Mouse (Mus musculus) limb, embryonic 14.5 days (tissue): Measurements from ENCODE around the gene Cma2. TPM values are rescaled to one million over a fixed set of nuclear protein-coding genes. Genes with fewer than 3 reads are reported as not detected.
"Not testable (repeated sequence)": the region's sequence is repeated elsewhere in the genome, so short reads cannot be mapped to it uniquely, and the experiment has no call there.

Experiments used
- ATAC-seq: fragments of 200-750 bp; cut with Nextera tagmentation; 2 replicates; pipeline ENCODE4 v1.8.0; 2017; ENCODE audit warnings: low read depth, moderate number of reproducible peaks, moderate TSS enrichment; ENCODE audit not compliant: low FRiP score
- DNase-seq: peaks from one replicate; pipeline ENCODE4 v3.0.0-alpha.2; 2015; ENCODE audit warnings: low spot score
- H3K27ac ChIP-seq: fragments of 300-500 bp; sonication (generic); replicated peaks from 2 replicates; pipeline ENCODE4 v1.5.1; 2014; ENCODE audit warnings: low read depth, mild to moderate bottlenecking, low read length, moderate library complexity, mixed read lengths
- H3K27me3 ChIP-seq: fragments of 300-500 bp; sonication (generic); 2 replicates; pipeline ENCODE4 v1.6.1; 2014; ENCODE audit warnings: low read length, mixed read lengths; ENCODE audit not compliant: control insufficient read depth, insufficient read depth
- H3K36me3 ChIP-seq: fragments of 300-500 bp; sonication (generic); 2 replicates; pipeline ENCODE4 v1.6.1; 2014; ENCODE audit warnings: mild to moderate bottlenecking, low read length, moderate library complexity, mixed read lengths; ENCODE audit not compliant: control insufficient read depth, insufficient read depth
- H3K4me1 ChIP-seq: fragments of 300-500 bp; sonication (generic); 2 replicates; pipeline ENCODE4 v1.6.1; 2014; ENCODE audit warnings: antibody characterized with exemption, low read length, mixed read lengths; ENCODE audit not compliant: control insufficient read depth, insufficient read depth
- H3K4me2 ChIP-seq: fragments of 300-500 bp; sonication (generic); replicated peaks from 2 replicates; pipeline ENCODE4 v1.6.1; 2014; ENCODE audit warnings: low read depth, mild to moderate bottlenecking, low read length, moderate library complexity; ENCODE audit not compliant: severe bottlenecking
- H3K4me3 ChIP-seq: fragments of 300-500 bp; sonication (generic); replicated peaks from 2 replicates; pipeline ENCODE4 v1.5.1; 2014; ENCODE audit warnings: low read length
- H3K9ac ChIP-seq: fragments of 300-500 bp; sonication (generic); 2 replicates; pipeline ENCODE4 v1.6.1; 2014; ENCODE audit warnings: mild to moderate bottlenecking, low read depth, low read length, moderate library complexity; ENCODE audit not compliant: severe bottlenecking
- H3K9me3 ChIP-seq: fragments of 300-500 bp; sonication (generic); 2 replicates; pipeline ENCODE4 v1.6.1; 2016; ENCODE audit warnings: low read length; ENCODE audit not compliant: control insufficient read depth
- POLR2A ChIP-seq: fragments of 200-500 bp; IDR thresholded peaks from 2 replicates; pipeline ENCODE4 v1.8.0; 2012; ENCODE audit warnings: inconsistent platforms, mild to moderate bottlenecking, moderate library complexity, borderline replicate concordance; ENCODE audit not compliant: insufficient read depth, insufficient read length; ENCODE audit errors: extremely low read depth
- WGBS: fragments of 180-500 bp; shearing (Covaris S2); extraction: QIAGEN DNeasy Blood & Tissue Kit; methylation state at CpG from one replicate; pipeline ENCODE4 v1.1.7; 2014; 5-methylcytosine and 5-hydroxymethylcytosine counted together
- polyA plus RNA-seq, 2 experiments: library from polyadenylated mRNA; depleted of rRNA in 1 of 2; stranded (reverse) in 1 of 2; unstranded in 1 of 2; fragments of >200 nt; fragmentation: Nextera tagmentation in 1 of 2; extraction: Ambion mirVana in 1 of 2; gene quantifications; 2 replicates each; pipeline versions ENCODE4 v1.2.1 to v1.2.3; 2012 to 2014

Cma2 gene
- polyA plus RNA-seq, 2 experiments, result 0.39 to 0.50 TPM

DNA sequence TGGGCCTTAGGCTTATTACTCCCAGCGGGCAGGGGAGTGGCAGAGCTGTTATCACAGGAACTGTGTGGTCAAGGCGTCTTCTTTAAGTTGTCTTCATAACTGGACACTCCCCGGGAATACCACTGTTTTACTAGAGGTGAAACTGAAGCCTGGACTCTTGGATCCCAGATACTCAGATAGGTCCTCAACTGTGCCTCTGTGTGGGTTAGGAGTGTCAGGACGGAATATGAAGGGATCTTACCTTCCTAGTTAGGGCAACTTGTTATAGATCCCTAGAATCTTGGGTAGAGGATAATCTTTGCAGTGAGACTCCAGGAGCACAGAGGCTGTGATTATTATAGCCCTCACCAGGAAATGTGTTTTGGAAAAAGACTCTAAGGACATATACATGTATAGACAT lies 6.2 kb upstream of the Cma2 start, which contains the start of gene Cma1:
Gene Cma1 (minus strand): TSS at position 101 of the 400 bp plus-strand sequence.
- 82% methylated on average over 4 of the region's 4 CpGs for WGBS
- no peak for ATAC-seq
- no peak within 1 kb of the TSS for H3K4me3 ChIP-seq

GRCm38 (mm10) chr14:55946269-55946969 lies 4.4 kb upstream of the Cma2 start:
- Histone ChIP-seq H3K36me3 (no peaks in the 10 kb centered on the region), H3K4me3 (no peak overlapping the region), H3K27ac (no peak overlapping the region), H3K9me3 (no peaks in the 10 kb centered on the region), H3K9ac (no peak overlapping the region), H3K4me1 (no peaks in the 10 kb centered on the region), H3K27me3 (no peaks in the 10 kb centered on the region), H3K4me2 (no peak overlapping the region)
- DNase-seq (no peak), ATAC-seq (no peak)
- 72% methylated on average over 2 of the region's 2 CpGs for WGBS
- no peak for TF ChIP-seq POLR2A

More for the DNA sequence above, 6.2 kb upstream of the Cma2 start, which contains the start of gene Cma1:
- Histone ChIP-seq H3K9ac (no peak within 1 kb of the TSS), H3K27ac (no peak within 1 kb of the TSS), H3K4me1 (no peaks in the 10 kb centered on the region), H3K9me3 (no peaks in the 10 kb centered on the region), H3K36me3 (no peaks in the 10 kb centered on the region), H3K27me3 (no peaks in the 10 kb centered on the region), H3K4me2 (no peak within 1 kb of the TSS)
- no peak for DNase-seq
- no peak for TF ChIP-seq POLR2A

- Histone ChIP-seq H3K4me3 (no peak overlapping the region), H3K4me1 (no peaks in the 10 kb centered on the region), H3K9me3 (no peaks in the 10 kb centered on the region), H3K27ac (no peak overlapping the region), H3K4me2 (no peak overlapping the region), H3K27me3 (no peaks in the 10 kb centered on the region), H3K36me3 (no peaks in the 10 kb centered on the region), H3K9ac (no peak overlapping the region)
- WGBS, result 5% methylated on average over 1 of the region's 1 CpGs
- no peak for DNase-seq
- TF ChIP-seq POLR2A, result no peak
- no peak for ATAC-seq
These were observed 12.5 kb downstream of the Cma2 start for GRCm38 (mm10) chr14:55963263-55963662.

DNA sequence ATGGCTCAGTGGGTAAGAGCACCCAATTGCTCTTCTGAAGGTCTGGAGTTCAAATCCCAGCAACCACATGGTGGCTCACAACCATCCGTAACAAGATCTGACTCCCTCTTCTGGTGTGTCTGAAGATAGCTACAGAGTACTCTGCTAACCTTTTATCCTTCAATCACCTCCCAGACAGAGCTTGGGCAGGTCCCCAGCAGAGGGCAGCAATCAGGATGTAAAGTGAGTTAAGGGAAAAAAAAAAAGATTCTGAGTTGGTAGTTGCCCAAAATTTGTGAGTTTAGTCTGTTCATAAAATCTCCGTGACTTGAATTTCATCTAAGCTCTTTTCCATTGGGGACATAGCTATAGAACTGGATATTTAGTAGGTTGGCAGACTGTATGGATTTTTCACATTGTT lies 13.1 kb downstream of the Cma2 start:
- WGBS, result 38% methylated on average over 2 of the region's 2 CpGs
- not testable (repeated sequence) for DNase-seq, H3K9ac ChIP-seq, ATAC-seq, H3K27me3 ChIP-seq, H3K36me3 ChIP-seq, H3K4me3 ChIP-seq, H3K4me2 ChIP-seq, H3K4me1 ChIP-seq, H3K27ac ChIP-seq, H3K9me3 ChIP-seq

DNA sequence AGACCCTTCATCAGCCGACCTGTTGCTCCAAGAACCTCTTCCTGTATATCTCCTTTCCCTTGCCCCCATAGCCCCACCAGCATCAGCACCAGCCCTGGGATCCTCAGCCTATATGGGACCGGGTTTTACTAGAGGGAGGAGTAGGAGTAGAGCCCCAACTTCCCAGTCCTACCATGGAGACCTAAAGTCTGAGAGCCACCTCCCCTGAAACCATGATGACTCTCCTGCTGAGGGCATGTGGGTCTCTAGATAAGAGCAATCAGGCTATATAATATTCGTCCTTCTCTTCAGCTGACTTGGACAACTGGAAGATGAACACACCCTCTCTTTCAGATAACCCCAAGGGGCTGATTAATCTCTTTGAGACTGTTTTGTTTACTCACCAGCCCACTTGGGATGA lies 36.7 kb downstream of the Cma2 start:
- 58% methylated on average over 1 of the region's 3 CpGs for WGBS
- H3K4me1 ChIP-seq, H3K27me3 ChIP-seq, H3K9ac ChIP-seq, DNase-seq, H3K27ac ChIP-seq, H3K4me2 ChIP-seq, H3K36me3 ChIP-seq, H3K9me3 ChIP-seq, ATAC-seq, H3K4me3 ChIP-seq: not testable (repeated sequence)

DNA sequence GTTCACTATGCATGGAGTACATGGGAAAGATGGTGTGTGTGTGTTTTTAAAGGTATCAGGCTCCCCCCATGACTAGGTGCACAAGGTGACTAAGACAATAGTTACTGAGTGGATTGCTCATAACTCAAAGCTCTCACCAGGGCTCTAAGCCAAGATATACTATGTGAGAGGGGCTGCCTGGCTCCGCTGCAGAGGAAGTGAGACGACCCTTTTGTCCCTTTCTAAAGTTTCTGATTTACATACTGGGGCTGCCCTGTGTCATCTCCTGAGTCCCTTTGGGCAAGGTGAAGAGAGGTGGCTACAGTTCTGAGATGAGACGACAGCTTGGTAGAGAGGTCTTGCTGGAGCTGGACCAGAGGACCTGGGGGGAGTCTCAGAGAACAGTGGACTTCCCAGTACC lies 62.4 kb downstream of the Cma2 start:
- no peak for DNase-seq
- Histone ChIP-seq H3K4me1 (no peaks in the 10 kb centered on the region), H3K4me3 (no peak overlapping the region), H3K4me2 (no peak overlapping the region), H3K9ac (no peak overlapping the region), H3K9me3 (no peaks in the 10 kb centered on the region), H3K36me3 (no peaks in the 10 kb centered on the region), H3K27ac (no peak overlapping the region), H3K27me3 (no peaks in the 10 kb centered on the region)
- TF ChIP-seq POLR2A, result no peak
- ATAC-seq, result no peak
- WGBS, result 76% methylated on average over 3 of the region's 3 CpGs
